Mouse (Mus musculus) kidney, embryonic 14.5 days (tissue): ENCODE data around the gene Pik3r1. TPM values are rescaled to one million over a fixed set of nuclear protein-coding genes. Genes with fewer than 3 reads are reported as not detected.

ENCODE experiments used
- ATAC-seq: fragments of 200-750 bp; cut with Nextera tagmentation; 2 replicates; pipeline ENCODE4 v1.8.0; 2017; ENCODE audit warnings: moderate number of reproducible peaks, mild to moderate bottlenecking, moderate TSS enrichment, moderate library complexity; ENCODE audit not compliant: low FRiP score, low TSS enrichment
- H3K27ac ChIP-seq: fragments of 300-500 bp; sonication (generic); 2 replicates; pipeline ENCODE4 v1.5.1; 2014; ENCODE audit warnings: low read depth, mild to moderate bottlenecking, low read length, moderate library complexity, mixed read lengths
- H3K27me3 ChIP-seq: fragments of 300-500 bp; sonication (generic); 2 replicates; pipeline ENCODE4 v1.6.1; 2014; ENCODE audit warnings: mild to moderate bottlenecking, low read length; ENCODE audit not compliant: control insufficient read depth, insufficient read depth
- H3K36me3 ChIP-seq: fragments of 300-500 bp; sonication (generic); 2 replicates; pipeline ENCODE4 v1.6.1; 2014; ENCODE audit warnings: low read length, mixed read lengths; ENCODE audit not compliant: control insufficient read depth, insufficient read depth
- H3K4me1 ChIP-seq: fragments of 300-500 bp; sonication (generic); 2 replicates; pipeline ENCODE4 v1.6.1; 2014; ENCODE audit warnings: low read length, mixed read lengths; ENCODE audit not compliant: control insufficient read depth, insufficient read depth
- H3K4me2 ChIP-seq: fragments of 300-500 bp; sonication (generic); replicated peaks from 2 replicates; pipeline ENCODE4 v1.6.1; 2014; ENCODE audit warnings: low read depth, mild to moderate bottlenecking, low read length
- H3K4me3 ChIP-seq: fragments of 300-500 bp; sonication (generic); 2 replicates; pipeline ENCODE4 v1.5.1; 2014; ENCODE audit warnings: mild to moderate bottlenecking, low read length
- H3K9ac ChIP-seq: fragments of 300-500 bp; sonication (generic); 2 replicates; pipeline ENCODE4 v1.6.1; 2014; ENCODE audit warnings: low read depth, mild to moderate bottlenecking, low read length, moderate library complexity
- H3K9me3 ChIP-seq: fragments of 300-500 bp; sonication (generic); 2 replicates; pipeline ENCODE4 v1.6.1; 2016; ENCODE audit warnings: low read length; ENCODE audit not compliant: control insufficient read depth
- WGBS: fragments of 180-500 bp; shearing (Covaris S2); extraction: QIAGEN DNeasy Blood & Tissue Kit; methylation state at CpG from one replicate; pipeline ENCODE4 v1.1.7; 2014; 5-methylcytosine and 5-hydroxymethylcytosine counted together
- polyA plus RNA-seq: library from polyadenylated mRNA; unstranded; fragments of >200 nt; fragmentation: Nextera tagmentation; extraction: Ambion mirVana; gene quantifications from 2 replicates; pipeline ENCODE4 v1.2.1, GENCODE M21; 2014

Pik3r1 gene
- polyA plus RNA-seq, 1 experiment from 2014 or later, result 63.2 TPM

GRCm38 (mm10) chr13:101736521-101737387, 31.3 kb downstream of the Pik3r1 start:
- Histone ChIP-seq H3K4me1 (peaks cover 17% of the 10 kb centered on the region), H3K9ac (no peak overlapping the region), H3K27ac (no peak overlapping the region), H3K27me3 (no peaks in the 10 kb centered on the region), H3K36me3 (no peaks in the 10 kb centered on the region), H3K9me3 (no peaks in the 10 kb centered on the region), H3K4me3 (no peak overlapping the region), H3K4me2 (no peak overlapping the region)
- no peak for ATAC-seq
- WGBS, result 68% methylated on average over 16 of the region's 16 CpGs

GRCm38 (mm10) chr13:101735364-101736120, 32.5 kb downstream of the Pik3r1 start:
- ATAC-seq, result no peak
- H3K4me2 ChIP-seq, result no peak overlapping the region
- no peak overlapping the region for H3K4me3 ChIP-seq
- H3K27ac ChIP-seq, result no peak overlapping the region
- peaks cover 13% of the 10 kb centered on the region for H3K4me1 ChIP-seq
- H3K36me3 ChIP-seq, result no peaks in the 10 kb centered on the region
- H3K27me3 ChIP-seq, result no peaks in the 10 kb centered on the region
- WGBS, result 67% methylated on average over 8 of the region's 8 CpGs
- H3K9ac ChIP-seq, result no peak overlapping the region
- H3K9me3 ChIP-seq, result no peaks in the 10 kb centered on the region

GRCm38 (mm10) chr13:101734227-101734626, 33.8 kb downstream of the Pik3r1 start:
- Histone ChIP-seq H3K4me3 (no peak overlapping the region), H3K27ac (no peak overlapping the region), H3K4me2 (no peak overlapping the region), H3K4me1 (peaks cover 23% of the 10 kb centered on the region), H3K36me3 (no peaks in the 10 kb centered on the region), H3K27me3 (no peaks in the 10 kb centered on the region), H3K9me3 (no peaks in the 10 kb centered on the region), H3K9ac (no peak overlapping the region)
- WGBS, result 88% methylated on average over 7 of the region's 7 CpGs
- no peak for ATAC-seq

- H3K36me3 ChIP-seq, result no peaks in the 10 kb centered on the region
- no peak overlapping the region for H3K4me2 ChIP-seq
- H3K9ac ChIP-seq, result no peak overlapping the region
- H3K27me3 ChIP-seq, result no peaks in the 10 kb centered on the region
- H3K27ac ChIP-seq, result no peak overlapping the region
- H3K4me3 ChIP-seq, result no peak overlapping the region
- H3K9me3 ChIP-seq, result no peaks in the 10 kb centered on the region
- 84% methylated on average over 10 of the region's 10 CpGs for WGBS
- ATAC-seq, result no peak
- H3K4me1 ChIP-seq, result peaks cover 21% of the 10 kb centered on the region; the same call in 1 of the 2 replicates
These were observed 35.3 kb downstream of the Pik3r1 start for GRCm38 (mm10) chr13:101732675-101733074.

DNA sequence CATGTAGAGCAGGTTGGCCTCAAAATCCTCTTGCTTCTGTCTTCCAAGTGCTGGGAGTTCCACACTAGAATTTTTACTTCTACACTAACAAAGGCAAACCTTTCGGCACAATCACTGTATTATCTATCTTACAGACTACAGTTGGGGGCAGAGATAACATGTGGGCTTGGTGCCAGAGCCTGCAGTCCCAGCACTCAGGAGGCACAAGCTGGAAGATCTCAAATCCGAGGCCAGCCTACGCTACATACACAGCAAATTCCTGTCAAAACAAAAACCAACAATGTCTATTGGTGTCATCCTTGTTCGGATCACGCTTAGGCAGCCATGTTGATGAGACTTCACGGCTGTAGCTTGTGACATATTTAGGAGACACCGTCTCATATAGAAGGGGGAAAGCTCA, 36.2 kb downstream of the Pik3r1 start:
- Histone ChIP-seq H3K36me3 (no peaks in the 10 kb centered on the region), H3K27ac (no peak overlapping the region), H3K9ac (no peak overlapping the region), H3K4me3 (no peak overlapping the region), H3K4me2 (no peak overlapping the region), H3K4me1 (peaks cover 21% of the 10 kb centered on the region; the same call in 1 of the 2 replicates), H3K27me3 (no peaks in the 10 kb centered on the region), H3K9me3 (no peaks in the 10 kb centered on the region)
- WGBS, result 76% methylated on average over 7 of the region's 7 CpGs
- no peak for ATAC-seq

DNA sequence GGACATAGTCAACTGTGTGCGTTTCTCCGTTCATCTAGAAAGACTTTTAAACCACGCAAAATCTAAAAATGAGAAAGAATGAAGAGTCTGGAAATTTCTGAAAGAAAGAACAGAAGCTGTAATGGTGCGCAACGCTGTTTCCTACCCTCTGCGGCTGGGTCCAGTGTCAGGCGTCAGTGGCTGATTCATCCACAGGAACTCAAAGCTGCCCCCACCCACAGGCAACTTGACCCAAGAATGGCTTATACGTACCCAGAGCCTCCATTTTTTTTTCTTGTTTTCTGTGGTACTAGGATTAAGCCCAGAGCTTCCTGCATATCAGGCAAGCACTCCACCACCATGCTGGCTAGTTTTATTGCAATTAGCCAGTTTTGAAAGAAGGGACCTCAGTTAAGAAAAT, 37.7 kb downstream of the Pik3r1 start:
- Histone ChIP-seq H3K4me3 (no peak overlapping the region), H3K9me3 (no peaks in the 10 kb centered on the region), H3K9ac (no peak overlapping the region), H3K27ac (no peak overlapping the region), H3K36me3 (no peaks in the 10 kb centered on the region), H3K4me1 (peaks cover 21% of the 10 kb centered on the region; the same call in 1 of the 2 replicates), H3K27me3 (no peaks in the 10 kb centered on the region), H3K4me2 (no peak overlapping the region)
- 70% methylated on average over 8 of the region's 8 CpGs for WGBS
- no peak for ATAC-seq

- ATAC-seq, result peak; percentile 40; the same call in 1 of the 2 replicates
- H3K27me3 ChIP-seq, result no peaks in the 10 kb centered on the region
- no peak overlapping the region for H3K9ac ChIP-seq
- 57% methylated on average over 4 of the region's 4 CpGs for WGBS
- no peak overlapping the region for H3K4me2 ChIP-seq
- H3K36me3 ChIP-seq, result no peaks in the 10 kb centered on the region
- H3K9me3 ChIP-seq, result no peaks in the 10 kb centered on the region
- peaks cover 21% of the 10 kb centered on the region; the same call in 1 of the 2 replicates for H3K4me1 ChIP-seq
- H3K4me3 ChIP-seq, result no peak overlapping the region
- 0 out of 2 replicates have a peak overlapping the region, but pooled peaks have one; percentile 20 for H3K27ac ChIP-seq
These were observed 38.6 kb downstream of the Pik3r1 start for GRCm38 (mm10) chr13:101729248-101730055.

DNA sequence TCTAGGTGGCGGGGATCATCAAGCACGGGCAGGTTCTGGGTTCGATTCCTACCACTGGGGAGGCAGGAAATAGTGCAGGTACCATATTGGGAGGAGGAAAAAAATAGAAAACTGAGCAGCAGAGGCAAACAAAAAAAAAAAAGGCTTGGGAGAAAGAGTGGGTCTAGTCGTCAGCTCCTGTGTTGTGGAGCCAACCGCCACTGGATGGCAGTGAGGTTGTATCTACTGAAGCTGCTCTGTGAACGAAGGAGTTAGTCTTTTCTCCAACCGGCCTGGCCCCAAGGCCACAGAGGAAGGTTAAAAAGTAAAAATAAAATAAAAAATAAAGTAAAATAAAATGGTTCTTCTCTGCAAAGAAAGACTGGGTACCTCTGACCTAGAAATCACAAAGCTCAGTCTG, 39.2 kb downstream of the Pik3r1 start:
- ATAC-seq, result no peak
- H3K4me1 ChIP-seq, result peaks cover 21% of the 10 kb centered on the region; the same call in 1 of the 2 replicates

More for the DNA sequence above, 39.2 kb downstream of the Pik3r1 start:
- Histone ChIP-seq H3K4me3 (no peak overlapping the region), H3K27me3 (no peaks in the 10 kb centered on the region), H3K27ac (no peak overlapping the region; the same call in 1 of the 2 replicates), H3K9me3 (no peaks in the 10 kb centered on the region), H3K4me2 (no peak overlapping the region), H3K36me3 (no peaks in the 10 kb centered on the region), H3K9ac (no peak overlapping the region)
- WGBS, result 63% methylated on average over 7 of the region's 7 CpGs
